Mouse (Mus musculus) testis, adult 2 months (tissue): ENCODE measurements around the gene Gm9964. TPM values are rescaled to one million over a fixed set of nuclear protein-coding genes. Genes with fewer than 3 reads are reported as not detected.

Experiments
- H3K27ac ChIP-seq: fragments of 200-500 bp; 2 replicates; pipeline ENCODE4 v1.5.1; 2012; ENCODE audit warnings: low read depth, low read length; ENCODE audit not compliant: control insufficient read depth, insufficient read depth
- H3K27me3 ChIP-seq: fragments of 200-500 bp; 2 replicates; pipeline ENCODE4 v1.6.1; 2012; ENCODE audit warnings: mild to moderate bottlenecking, low read length, moderate library complexity; ENCODE audit not compliant: control insufficient read depth, insufficient read depth
- H3K36me3 ChIP-seq: fragments of 200-500 bp; 2 replicates; pipeline ENCODE4 v1.6.1; 2012; ENCODE audit warnings: mild to moderate bottlenecking, low read length; ENCODE audit not compliant: control insufficient read depth, insufficient read depth
- H3K4me1 ChIP-seq: fragments of 200-500 bp; 2 replicates; pipeline ENCODE4 v1.6.1; 2012; ENCODE audit warnings: low read length; ENCODE audit not compliant: control insufficient read depth, insufficient read depth
- H3K4me3 ChIP-seq: fragments of 200-500 bp; 2 replicates; pipeline ENCODE4 v1.5.1; 2012; ENCODE audit warnings: low read depth, mild to moderate bottlenecking, low read length, moderate library complexity, mixed read lengths; ENCODE audit not compliant: control insufficient read depth
- CTCF ChIP-seq: fragments of 200-500 bp; IDR thresholded peaks from 2 replicates; pipeline ENCODE4 v1.5.1; 2012; ENCODE audit warnings: low read depth, mild to moderate bottlenecking, inconsistent platforms, low read length, moderate library complexity; ENCODE audit not compliant: control insufficient read depth, insufficient read depth, insufficient replicate concordance
- POLR2A ChIP-seq: fragments of 200-500 bp; IDR thresholded peaks from 2 replicates; pipeline ENCODE4 v1.6.1; 2012; ENCODE audit warnings: low read depth, mild to moderate bottlenecking, inconsistent platforms, low read length, moderate library complexity; ENCODE audit not compliant: control insufficient read depth
- polyA plus RNA-seq: library from polyadenylated mRNA; depleted of rRNA; stranded (reverse); fragments of >200 nt; gene quantifications from 2 replicates; pipeline ENCODE4 v1.2.3, GENCODE M21; 2012

Gm9964 gene
- polyA plus RNA-seq, 1 experiment, result 0.21 TPM

GRCm38 (mm10) chr11:79293971-79294370 lies 2.7 kb downstream of the Gm9964 start:
- H3K27ac ChIP-seq, result no peak overlapping the region

GRCm38 (mm10) chr11:79293025-79293424 lies 3.7 kb downstream of the Gm9964 start:
- TF ChIP-seq CTCF (no peak), POLR2A (no peak)

More at GRCm38 (mm10) chr11:79293971-79294370, 2.7 kb downstream of the Gm9964 start:
- Histone ChIP-seq H3K27me3 (no peaks in the 10 kb centered on the region), H3K36me3 (no peaks in the 10 kb centered on the region), H3K4me3 (no peak overlapping the region), H3K4me1 (no peaks in the 10 kb centered on the region)
- TF ChIP-seq CTCF, result no peak
- no peak for TF ChIP-seq POLR2A

GRCm38 (mm10) chr11:79292130-79292529 lies 4.6 kb downstream of the Gm9964 start:
- Histone ChIP-seq H3K4me3 (no peak overlapping the region), H3K27ac (no peak overlapping the region), H3K36me3 (no peaks in the 10 kb centered on the region), H3K4me1 (peaks cover 1% of the 10 kb centered on the region), H3K27me3 (no peaks in the 10 kb centered on the region)
- no peak for TF ChIP-seq POLR2A
- TF ChIP-seq CTCF, result no peak

More at GRCm38 (mm10) chr11:79293025-79293424, 3.7 kb downstream of the Gm9964 start:
- Histone ChIP-seq H3K27ac (no peak overlapping the region), H3K4me1 (no peaks in the 10 kb centered on the region), H3K4me3 (no peak overlapping the region), H3K36me3 (no peaks in the 10 kb centered on the region), H3K27me3 (no peaks in the 10 kb centered on the region)

- TF ChIP-seq CTCF, result no peak
- no peak for TF ChIP-seq POLR2A
- Histone ChIP-seq H3K4me1 (peaks cover 4% of the 10 kb centered on the region), H3K27me3 (no peaks in the 10 kb centered on the region), H3K4me3 (no peak overlapping the region), H3K36me3 (no peaks in the 10 kb centered on the region), H3K27ac (no peak overlapping the region)
Measured at GRCm38 (mm10) chr11:79291651-79292050, 5.1 kb downstream of the Gm9964 start.

GRCm38 (mm10) chr11:79290473-79290872 lies 6.2 kb downstream of the Gm9964 start:
- Histone ChIP-seq H3K27me3 (no peaks in the 10 kb centered on the region), H3K4me1 (peaks cover 7% of the 10 kb centered on the region), H3K4me3 (no peak overlapping the region), H3K27ac (no peak overlapping the region), H3K36me3 (no peaks in the 10 kb centered on the region)
- peak; percentile 54; the same call in 1 of the 2 replicates for TF ChIP-seq CTCF
- TF ChIP-seq POLR2A, result no peak

- Histone ChIP-seq H3K27ac (no peak overlapping the region), H3K4me3 (no peak overlapping the region), H3K4me1 (peaks cover 7% of the 10 kb centered on the region), H3K36me3 (no peaks in the 10 kb centered on the region), H3K27me3 (no peaks in the 10 kb centered on the region)
- no peak for TF ChIP-seq POLR2A
- no peak for TF ChIP-seq CTCF
Measured at GRCm38 (mm10) chr11:79288913-79289640, 7.6 kb downstream of the Gm9964 start.

- Histone ChIP-seq H3K4me3 (no peak overlapping the region), H3K27ac (no peak overlapping the region), H3K27me3 (no peaks in the 10 kb centered on the region), H3K36me3 (no peaks in the 10 kb centered on the region), H3K4me1 (peaks cover 7% of the 10 kb centered on the region)
- TF ChIP-seq POLR2A, result no peak
- TF ChIP-seq CTCF, result no peak
Measured at GRCm38 (mm10) chr11:79288278-79288843, 8.3 kb downstream of the Gm9964 start.
